Mouse (Mus musculus): ENCODE results near the gene Pts. TPM values are rescaled to one million over a fixed set of nuclear protein-coding genes. Genes with fewer than 3 reads are reported as not detected.

The Pts gene
- total and polyA plus RNA-seq, 3 experiments, result 35.4 to 89.4 (median 37.9) TPM

- H3K4me1 ChIP-seq (ENCODE audit: control insufficient read depth in 1 of 2, insufficient read depth in 2 of 2), result peaks cover 14 to 54% of the 10 kb centered on the region in 2 experiments
- no peaks in the 10 kb centered on the region for H3K79me2 ChIP-seq (replicated peaks; ENCODE audit: control insufficient read depth, extremely low read depth, insufficient read depth, poor library complexity, severe bottlenecking)
- H3K27me3 ChIP-seq (replicated peaks), result no peaks in the 10 kb centered on the region
- H3K9me3 ChIP-seq (replicated peaks; ENCODE audit: low read length), result no peaks in the 10 kb centered on the region
- H3K9ac ChIP-seq (ENCODE audit: insufficient read depth, low read depth), result no peak overlapping the region
- TF ChIP-seq HCFC1 (IDR thresholded peaks at IDR 0.05; ENCODE audit: low read depth, low read length) (no peak), ZMIZ1 (IDR thresholded peaks at IDR 0.05; ENCODE audit: low read depth, low read length) (no peak), USF1 (IDR thresholded peaks at IDR 0.05; ENCODE audit: low read depth, low read length) (no peak), EP300 (IDR thresholded peaks at IDR 0.05; ENCODE audit: low read length) (no peak), CHD1 (IDR thresholded peaks at IDR 0.05; ENCODE audit: low read depth, low read length) (no peak), ETS1 (conservative IDR thresholded peaks at IDR 0.05; ENCODE audit: low read depth, low read length) (no peak), ZNF384 (IDR thresholded peaks at IDR 0.05; ENCODE audit: low read depth, low read length) (no peak), KAT2A (IDR thresholded peaks at IDR 0.05; ENCODE audit: insufficient replicate concordance, low read length) (no peak), UBTF (IDR thresholded peaks at IDR 0.05; ENCODE audit: low read depth, low read length) (no peak), E2F4 (IDR thresholded peaks at IDR 0.05; ENCODE audit: insufficient replicate concordance, low read depth, low read length) (no peak), CTCF (conservative IDR thresholded peaks at IDR 0.05 in 1 of 2, IDR thresholded peaks at IDR 0.05 in 1 of 2; ENCODE audit: low read depth in 2 of 2, low read length in 2 of 2) (no peak), SIN3A (IDR thresholded peaks at IDR 0.05; ENCODE audit: low read length) (no peak), TBP (conservative IDR thresholded peaks at IDR 0.05; ENCODE audit: low read depth, low read length) (no peak), MYC (IDR thresholded peaks at IDR 0.05; ENCODE audit: low read depth, low read length) (no peak), BHLHE40 (IDR thresholded peaks at IDR 0.05; ENCODE audit: low read depth, low read length) (no peak), RAD21 (IDR thresholded peaks at IDR 0.05; ENCODE audit: low read depth, low read length) (no peak), RCOR1 (conservative IDR thresholded peaks at IDR 0.05; ENCODE audit: low read depth, low read length) (no peak), TCF12 (IDR thresholded peaks at IDR 0.05; ENCODE audit: low read depth, low read length) (no peak)
- dilution Hi-C loops (cut with MboI; ENCODE audit: extremely low pct_ligation_motif_present, extremely low pct_unique_long_range_greater_than_20kb, low sequenced_read_pairs) (no loop called here), in situ Hi-C loops (cut with MboI; ENCODE audit: low pct_ligation_motif_present, low pct_unique_long_range_greater_than_20kb, low sequenced_read_pairs) (loop anchor here (25.0 kb wide), 1 partner anchor 996 kb away; no protein-coding TSS in a partner anchor)
- no peak overlapping the region for H3K4me3 ChIP-seq (replicated peaks in 1 of 3; ENCODE audit: low read depth in 2 of 3, low read length in 2 of 3, poor library complexity in 1 of 3)
- no peak overlapping the region for H3K4me2 ChIP-seq (ENCODE audit: insufficient read depth, low read depth, poor library complexity, severe bottlenecking)
- no peak for DNase-seq (ENCODE audit: extremely low read depth)
- no peaks in the 10 kb centered on the region for H3K36me3 ChIP-seq (replicated peaks in 1 of 2; ENCODE audit: control insufficient read depth in 1 of 2, insufficient read depth in 1 of 2, low read length in 1 of 2)
- H3K27ac ChIP-seq (ENCODE audit: insufficient read depth, low read depth), result no peak overlapping the region
These were observed 4.8 kb upstream of the Pts start for GRCm38 (mm10) chr9:50533328-50533727.

- DNase-seq (ENCODE audit: extremely low read depth), result no peak
- no peak overlapping the region for H3K4me3 ChIP-seq (replicated peaks in 1 of 3; ENCODE audit: low read depth in 2 of 3, low read length in 2 of 3, poor library complexity in 1 of 3)
- H3K36me3 ChIP-seq (replicated peaks in 1 of 2; ENCODE audit: control insufficient read depth in 1 of 2, insufficient read depth in 1 of 2, low read length in 1 of 2), result peaks cover 3 to 8% of the 10 kb centered on the region in 2 experiments
- H3K27me3 ChIP-seq (replicated peaks), result no peaks in the 10 kb centered on the region
- dilution Hi-C loops (cut with MboI; ENCODE audit: extremely low pct_ligation_motif_present, extremely low pct_unique_long_range_greater_than_20kb, low sequenced_read_pairs), result no loop called here
- H3K9ac ChIP-seq (ENCODE audit: insufficient read depth, low read depth), result no peak overlapping the region
- TF ChIP-seq RAD21 (IDR thresholded peaks at IDR 0.05; ENCODE audit: low read depth, low read length) (peak; percentile 86), ZC3H11A (IDR thresholded peaks at IDR 0.05; ENCODE audit: low read depth, low read length) (peak; percentile 55), E2F4 (IDR thresholded peaks at IDR 0.05; ENCODE audit: insufficient replicate concordance, low read depth, low read length) (no peak), RCOR1 (conservative IDR thresholded peaks at IDR 0.05; ENCODE audit: low read depth, low read length) (no peak), ZMIZ1 (IDR thresholded peaks at IDR 0.05; ENCODE audit: low read depth, low read length) (no peak), SMC3 (IDR thresholded peaks at IDR 0.05; ENCODE audit: low read depth, low read length) (peak; percentile 80), IRF4 (IDR thresholded peaks at IDR 0.05; ENCODE audit: low read depth, low read length) (no peak), CTCF (conservative IDR thresholded peaks at IDR 0.05 in 1 of 2, IDR thresholded peaks at IDR 0.05 in 1 of 2; ENCODE audit: low read depth in 2 of 2, low read length in 2 of 2) (peak in 1 of 2 experiments; percentile 84; a peak in 2 of 4 replicates), UBTF (IDR thresholded peaks at IDR 0.05; ENCODE audit: low read depth, low read length) (no peak), POLR2A (IDR thresholded peaks at IDR 0.05; ENCODE audit: low read depth, low read length) (no peak), TCF12 (IDR thresholded peaks at IDR 0.05; ENCODE audit: low read depth, low read length) (no peak), PAX5 (IDR thresholded peaks at IDR 0.05; ENCODE audit: low read length) (no peak), JUN (IDR thresholded peaks at IDR 0.05; ENCODE audit: insufficient read depth, low read depth, low read length) (no peak), EP300 (IDR thresholded peaks at IDR 0.05; ENCODE audit: low read length) (no peak)
- H3K4me1 ChIP-seq (ENCODE audit: control insufficient read depth in 1 of 2, insufficient read depth in 2 of 2), result peaks cover 13 to 54% of the 10 kb centered on the region in 2 experiments
- in situ Hi-C loops (cut with MboI; ENCODE audit: low pct_ligation_motif_present, low pct_unique_long_range_greater_than_20kb, low sequenced_read_pairs), result loop anchor here (25.0 kb wide), 1 partner anchor 994 kb away; no protein-coding TSS in a partner anchor
- H3K79me2 ChIP-seq (replicated peaks; ENCODE audit: control insufficient read depth, extremely low read depth, insufficient read depth, poor library complexity, severe bottlenecking), result no peaks in the 10 kb centered on the region
- H3K4me2 ChIP-seq (ENCODE audit: insufficient read depth, low read depth, poor library complexity, severe bottlenecking), result no peak overlapping the region
- H3K9me3 ChIP-seq (replicated peaks; ENCODE audit: low read length), result no peaks in the 10 kb centered on the region
- no peak overlapping the region for H3K27ac ChIP-seq (ENCODE audit: insufficient read depth, low read depth)
These were observed 2.4 kb upstream of the Pts start for GRCm38 (mm10) chr9:50530890-50531289.

Measured in CH12.LX (cell line).